Mouse (Mus musculus): ENCODE measurements around the gene Gfi1b. TPM values are rescaled to one million over a fixed set of nuclear protein-coding genes. Genes with fewer than 3 reads are reported as not detected.

The Gfi1b gene
- polyA plus RNA-seq, 1 experiment from 2014 or later = 2.2 TPM

- DNase-seq (ENCODE audit: low spot score) (peak; percentile 84), ATAC-seq (ENCODE audit: insufficient number of reproducible peaks, low FRiP score, low TSS enrichment, low read depth) (no peak)
- no peaks in the 10 kb centered on the region for H3K9me3 ChIP-seq (ENCODE audit: control insufficient read depth, low read length)
- peaks cover 3% of the 10 kb centered on the region; the same call in 1 of the 2 replicates for H3K4me1 ChIP-seq (ENCODE audit: control insufficient read depth, insufficient read depth, low read length)
- no peaks in the 10 kb centered on the region for H3K36me3 ChIP-seq (ENCODE audit: control insufficient read depth, insufficient read depth, low read length)
- H3K4me3 ChIP-seq (ENCODE audit: low read depth, low read length) = no peak overlapping the region
- no peak overlapping the region for H3K27ac ChIP-seq (replicated peaks; ENCODE audit: low read depth, low read length)
- no peak overlapping the region for H3K4me2 ChIP-seq (ENCODE audit: low read depth, severe bottlenecking)
- no peaks in the 10 kb centered on the region for H3K27me3 ChIP-seq (ENCODE audit: control insufficient read depth, insufficient read depth, low read length)
- H3K9ac ChIP-seq (ENCODE audit: low read length) = no peak overlapping the region
- 21% methylated on average over 6 of the region's 6 CpGs for WGBS
Measured at GRCm38 (mm10) chr2:28585043-28585571, 36.7 kb downstream of the Gfi1b start.

GRCm38 (mm10) chr2:28583651-28584050 lies 38.1 kb downstream of the Gfi1b start, which contains the start of gene Gtf3c5:
TSS of gene Gtf3c5 (minus strand) at chr2:28583751.
- H3K4me2 ChIP-seq (ENCODE audit: low read depth, severe bottlenecking) = peak within 1 kb of the TSS; percentile 53
- H3K27ac ChIP-seq (replicated peaks; ENCODE audit: low read depth, low read length) = peak within 1 kb of the TSS; percentile 73
- peaks cover 3% of the 10 kb centered on the region; the same call in 1 of the 2 replicates for H3K4me1 ChIP-seq (ENCODE audit: control insufficient read depth, insufficient read depth, low read length)
- H3K36me3 ChIP-seq (ENCODE audit: control insufficient read depth, insufficient read depth, low read length) = no peaks in the 10 kb centered on the region
- no peaks in the 10 kb centered on the region for H3K27me3 ChIP-seq (ENCODE audit: control insufficient read depth, insufficient read depth, low read length)
- no peaks in the 10 kb centered on the region for H3K9me3 ChIP-seq (ENCODE audit: control insufficient read depth, low read length)
- ATAC-seq (ENCODE audit: insufficient number of reproducible peaks, low FRiP score, low TSS enrichment, low read depth) = no peak
- H3K9ac ChIP-seq (ENCODE audit: low read length) = peak within 1 kb of the TSS; percentile 82
- WGBS = 75% methylated on average over 9 of the region's 9 CpGs
- no peak for DNase-seq (ENCODE audit: low spot score)
- H3K4me3 ChIP-seq (ENCODE audit: low read depth, low read length) = peak within 1 kb of the TSS; percentile 81

DNA sequence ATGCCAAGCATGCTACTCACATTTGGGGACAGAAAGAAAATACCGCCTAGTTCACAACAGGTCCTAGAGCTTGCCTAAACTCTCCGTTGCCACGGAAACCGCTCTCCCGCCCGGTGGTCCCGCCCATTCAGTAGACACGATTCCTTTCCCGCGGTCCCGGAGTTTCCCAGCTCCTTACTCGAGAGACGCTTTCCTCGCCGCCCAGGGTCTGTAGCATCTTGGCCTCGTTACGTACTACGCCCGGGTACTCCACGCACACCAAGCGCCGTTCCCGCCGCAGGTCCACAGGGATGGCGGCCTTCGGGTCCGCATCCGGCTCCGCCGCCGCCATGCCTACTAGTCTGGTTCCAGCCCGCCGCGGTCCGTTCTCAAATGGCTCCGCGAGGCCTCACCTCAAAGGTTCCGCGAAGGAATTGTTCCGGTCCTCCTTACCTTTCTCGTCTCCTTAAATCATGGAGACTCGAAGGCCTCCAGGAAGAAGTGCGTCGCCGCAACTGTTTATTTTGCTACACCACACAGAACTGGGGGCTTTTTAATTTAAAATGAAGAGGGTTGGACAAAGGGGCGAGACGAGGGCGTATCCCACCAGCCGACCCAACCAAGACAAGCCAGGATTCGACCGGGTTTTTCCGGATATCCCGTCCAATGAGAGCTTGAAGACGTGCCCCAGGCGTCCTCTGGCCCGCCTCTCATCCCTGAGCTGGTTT lies 39.0 kb downstream of the Gfi1b start:
- peak; percentile 77 for ATAC-seq (ENCODE audit: insufficient number of reproducible peaks, low FRiP score, low TSS enrichment, low read depth)
- DNase-seq (ENCODE audit: low spot score) = peak; percentile 94
- peak overlapping the region; percentile 73 for H3K27ac ChIP-seq (replicated peaks; ENCODE audit: low read depth, low read length)
- peak overlapping the region; percentile 81 for H3K4me3 ChIP-seq (ENCODE audit: low read depth, low read length)
- H3K4me1 ChIP-seq (ENCODE audit: control insufficient read depth, insufficient read depth, low read length) = peaks cover 3% of the 10 kb centered on the region; the same call in 1 of the 2 replicates
- H3K9ac ChIP-seq (ENCODE audit: low read length) = peak overlapping the region; percentile 82
- H3K9me3 ChIP-seq (ENCODE audit: control insufficient read depth, low read length) = no peaks in the 10 kb centered on the region
- under 1% methylated on average over 56 of the region's 56 CpGs for WGBS
- H3K27me3 ChIP-seq (ENCODE audit: control insufficient read depth, insufficient read depth, low read length) = no peaks in the 10 kb centered on the region
- peak overlapping the region; percentile 53 for H3K4me2 ChIP-seq (ENCODE audit: low read depth, severe bottlenecking)
- peaks cover 5% of the 10 kb centered on the region; the same call in 1 of the 2 replicates for H3K36me3 ChIP-seq (ENCODE audit: control insufficient read depth, insufficient read depth, low read length)

DNA sequence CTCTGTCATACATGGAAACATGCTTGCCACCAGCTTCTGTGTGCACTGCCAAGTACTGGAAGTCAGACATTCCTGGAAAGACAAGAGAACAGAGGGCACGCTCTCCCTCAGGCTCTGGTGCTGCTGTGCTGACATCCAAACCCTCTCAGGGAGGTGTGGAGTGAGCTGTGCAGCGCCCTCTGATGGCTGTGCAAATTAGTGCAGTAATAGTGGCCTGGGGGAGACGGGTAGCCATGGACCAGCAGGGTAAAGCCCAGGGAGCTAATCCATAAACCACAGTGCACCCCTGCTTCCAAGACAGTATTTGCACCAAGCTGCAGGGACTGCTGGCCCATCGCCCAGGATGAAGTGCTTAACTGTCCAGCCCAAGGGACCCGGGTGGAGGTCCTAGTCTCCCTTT lies 43.8 kb downstream of the Gfi1b start:
- Histone ChIP-seq H3K4me2 (ENCODE audit: low read depth, severe bottlenecking) (no peak overlapping the region), H3K4me1 (ENCODE audit: control insufficient read depth, insufficient read depth, low read length) (peaks cover 3% of the 10 kb centered on the region; the same call in 1 of the 2 replicates), H3K27me3 (ENCODE audit: control insufficient read depth, insufficient read depth, low read length) (no peaks in the 10 kb centered on the region), H3K27ac (replicated peaks; ENCODE audit: low read depth, low read length) (no peak overlapping the region), H3K36me3 (ENCODE audit: control insufficient read depth, insufficient read depth, low read length) (peaks cover 29% of the 10 kb centered on the region), H3K9me3 (ENCODE audit: control insufficient read depth, low read length) (no peaks in the 10 kb centered on the region), H3K9ac (ENCODE audit: low read length) (no peak overlapping the region), H3K4me3 (ENCODE audit: low read depth, low read length) (no peak overlapping the region)
- WGBS = 79% methylated on average over 5 of the region's 5 CpGs
- DNase-seq (ENCODE audit: low spot score) = peak; percentile 47
- no peak for ATAC-seq (ENCODE audit: insufficient number of reproducible peaks, low FRiP score, low TSS enrichment, low read depth)

DNA sequence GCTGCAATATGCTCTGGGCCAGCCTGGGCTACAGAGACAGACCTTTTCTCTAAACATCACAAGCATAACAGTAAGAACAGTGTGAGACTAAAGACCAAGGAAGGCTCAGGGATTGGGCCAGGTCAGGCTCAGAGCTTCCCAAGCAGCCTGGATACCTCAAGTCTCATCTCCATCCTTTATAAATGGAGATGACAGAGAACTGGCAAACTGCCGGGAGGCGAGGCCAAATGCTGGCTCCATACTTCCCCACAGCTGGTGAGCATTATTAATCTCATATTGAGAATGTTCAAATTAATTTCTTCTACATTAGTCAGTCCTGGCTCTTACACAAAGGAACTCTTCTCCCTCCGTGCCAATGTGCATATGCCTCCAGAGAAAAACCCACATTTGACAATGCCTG lies 45.0 kb downstream of the Gfi1b start:
- Histone ChIP-seq H3K9me3 (ENCODE audit: control insufficient read depth, low read length) (no peaks in the 10 kb centered on the region), H3K4me2 (ENCODE audit: low read depth, severe bottlenecking) (no peak overlapping the region), H3K27me3 (ENCODE audit: control insufficient read depth, insufficient read depth, low read length) (no peaks in the 10 kb centered on the region), H3K27ac (replicated peaks; ENCODE audit: low read depth, low read length) (no peak overlapping the region), H3K36me3 (ENCODE audit: control insufficient read depth, insufficient read depth, low read length) (peaks cover 39% of the 10 kb centered on the region), H3K4me3 (ENCODE audit: low read depth, low read length) (no peak overlapping the region), H3K9ac (ENCODE audit: low read length) (no peak overlapping the region), H3K4me1 (ENCODE audit: control insufficient read depth, insufficient read depth, low read length) (peaks cover under 1% of the 10 kb centered on the region; the same call in 1 of the 2 replicates)
- ATAC-seq (ENCODE audit: insufficient number of reproducible peaks, low FRiP score, low TSS enrichment, low read depth) = no peak
- no peak for DNase-seq (ENCODE audit: low spot score)
- 97% methylated on average over 3 of the region's 3 CpGs for WGBS

DNA sequence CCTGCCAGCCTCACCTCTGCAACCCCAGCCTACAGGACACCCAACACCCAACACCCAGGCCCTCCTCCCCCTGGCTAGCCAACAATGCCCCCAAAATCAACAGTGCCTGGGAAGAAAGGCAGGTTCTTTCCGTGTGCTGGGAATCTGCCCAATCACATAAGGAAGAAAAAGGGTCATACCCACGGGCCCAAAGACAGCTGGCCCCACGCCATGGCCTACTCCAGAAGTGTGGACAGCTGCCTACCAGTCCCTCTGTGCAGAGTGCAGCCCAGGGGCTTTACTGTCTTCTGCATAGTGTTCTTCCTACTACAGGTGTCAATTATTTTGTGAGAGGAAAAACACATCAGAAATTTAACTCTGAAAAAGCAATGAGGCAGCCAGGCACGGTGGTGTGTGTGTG lies 46.4 kb downstream of the Gfi1b start:
- Histone ChIP-seq H3K36me3 (ENCODE audit: control insufficient read depth, insufficient read depth, low read length) (peaks cover 42% of the 10 kb centered on the region), H3K4me2 (ENCODE audit: low read depth, severe bottlenecking) (no peak overlapping the region), H3K4me3 (ENCODE audit: low read depth, low read length) (no peak overlapping the region), H3K9ac (ENCODE audit: low read length) (no peak overlapping the region), H3K9me3 (ENCODE audit: control insufficient read depth, low read length) (no peaks in the 10 kb centered on the region), H3K4me1 (ENCODE audit: control insufficient read depth, insufficient read depth, low read length) (peaks cover 2% of the 10 kb centered on the region; the same call in 1 of the 2 replicates), H3K27ac (replicated peaks; ENCODE audit: low read depth, low read length) (no peak overlapping the region), H3K27me3 (ENCODE audit: control insufficient read depth, insufficient read depth, low read length) (no peaks in the 10 kb centered on the region)
- DNase-seq (ENCODE audit: low spot score) (no peak), ATAC-seq (ENCODE audit: insufficient number of reproducible peaks, low FRiP score, low TSS enrichment, low read depth) (no peak)
- WGBS = 85% methylated on average over 4 of the region's 4 CpGs

DNA sequence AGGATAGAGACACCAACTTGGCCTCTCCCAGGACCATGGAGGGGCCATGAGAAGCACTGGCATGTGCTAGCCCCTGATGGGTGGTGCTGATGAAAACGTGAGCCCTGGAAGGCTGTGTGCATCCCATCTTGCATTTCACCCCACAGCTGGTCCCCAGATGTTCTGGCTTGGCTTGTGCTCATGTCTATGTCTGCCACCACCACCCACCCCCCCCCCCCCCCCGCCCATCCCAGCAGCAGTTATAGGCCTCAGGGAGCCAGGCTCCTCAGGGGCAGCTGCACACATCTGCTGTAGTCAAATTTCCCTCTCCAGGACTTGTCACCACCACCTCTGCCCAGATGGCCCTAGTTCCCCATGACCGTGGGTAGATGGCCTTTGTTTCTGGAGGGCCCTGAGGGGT lies 51.9 kb downstream of the Gfi1b start:
- peaks cover 9% of the 10 kb centered on the region; the same call in 1 of the 2 replicates for H3K4me1 ChIP-seq (ENCODE audit: control insufficient read depth, insufficient read depth, low read length)
- peak; percentile 78 for DNase-seq (ENCODE audit: low spot score)
- 10% methylated on average over 2 of the region's 3 CpGs for WGBS
- H3K9me3 ChIP-seq (ENCODE audit: control insufficient read depth, low read length) = no peaks in the 10 kb centered on the region
- no peak overlapping the region for H3K4me3 ChIP-seq (ENCODE audit: low read depth, low read length)
- H3K36me3 ChIP-seq (ENCODE audit: control insufficient read depth, insufficient read depth, low read length) = peaks cover 41% of the 10 kb centered on the region
- no peaks in the 10 kb centered on the region for H3K27me3 ChIP-seq (ENCODE audit: control insufficient read depth, insufficient read depth, low read length)
- H3K9ac ChIP-seq (ENCODE audit: low read length) = no peak overlapping the region
- peak overlapping the region; percentile 75 for H3K27ac ChIP-seq (replicated peaks; ENCODE audit: low read depth, low read length)
- ATAC-seq (ENCODE audit: insufficient number of reproducible peaks, low FRiP score, low TSS enrichment, low read depth) = peak; percentile 61
- H3K4me2 ChIP-seq (ENCODE audit: low read depth, severe bottlenecking) = no peak overlapping the region

DNA sequence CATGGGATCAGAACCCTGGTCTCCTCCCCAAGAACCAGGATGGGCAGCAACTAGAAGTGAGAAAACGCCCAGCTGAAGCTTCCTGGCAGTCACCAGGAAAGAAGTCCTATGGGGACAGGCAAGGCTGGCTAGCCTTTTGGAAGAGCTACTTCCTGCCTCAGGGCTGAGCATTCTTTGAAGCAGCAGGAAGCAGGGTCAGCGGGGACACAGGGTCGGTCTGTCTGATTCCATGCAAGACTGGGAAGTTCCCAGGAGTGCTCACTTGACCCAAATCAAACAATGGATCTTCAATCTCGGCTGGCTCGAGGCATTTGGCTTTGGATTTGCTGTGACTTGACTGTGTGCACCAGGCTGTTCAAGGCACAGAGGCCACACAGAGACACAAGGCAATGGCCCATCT lies 55.2 kb downstream of the Gfi1b start:
- ATAC-seq (ENCODE audit: insufficient number of reproducible peaks, low FRiP score, low TSS enrichment, low read depth) (no peak), DNase-seq (ENCODE audit: low spot score) (no peak)
- Histone ChIP-seq H3K4me1 (ENCODE audit: control insufficient read depth, insufficient read depth, low read length) (peaks cover 9% of the 10 kb centered on the region; the same call in 1 of the 2 replicates), H3K27ac (replicated peaks; ENCODE audit: low read depth, low read length) (no peak overlapping the region), H3K4me2 (ENCODE audit: low read depth, severe bottlenecking) (no peak overlapping the region), H3K36me3 (ENCODE audit: control insufficient read depth, insufficient read depth, low read length) (peaks cover 19% of the 10 kb centered on the region), H3K4me3 (ENCODE audit: low read depth, low read length) (no peak overlapping the region), H3K27me3 (ENCODE audit: control insufficient read depth, insufficient read depth, low read length) (no peaks in the 10 kb centered on the region), H3K9ac (ENCODE audit: low read length) (no peak overlapping the region), H3K9me3 (ENCODE audit: control insufficient read depth, low read length) (no peaks in the 10 kb centered on the region)
- WGBS = 80% methylated on average over 5 of the region's 5 CpGs

All from limb, embryonic 11.5 days (tissue).